Mouse (Mus musculus) left cerebral cortex, adult 18-20 months (tissue): ENCODE measurements around the gene Sgsm3. TPM values are rescaled to one million over a fixed set of nuclear protein-coding genes. Genes with fewer than 3 reads are reported as not detected.

Experiments
- DNase-seq, 2 experiments: peaks; one replicate each; pipeline ENCODE4 v3.0.0; 2021 to 2022; ENCODE audit warnings: low spot score in 2 of 2, mixed read lengths in 1 of 2
- total RNA-seq, 2 experiments: library from RNA; stranded (reverse); gene quantifications; 2 replicates each; pipeline ENCODE4 v1.2.3; 2021

Sgsm3 gene
- total RNA-seq, 2 experiments from 2014 or later: 93.3 to 99.9 TPM

DNA sequence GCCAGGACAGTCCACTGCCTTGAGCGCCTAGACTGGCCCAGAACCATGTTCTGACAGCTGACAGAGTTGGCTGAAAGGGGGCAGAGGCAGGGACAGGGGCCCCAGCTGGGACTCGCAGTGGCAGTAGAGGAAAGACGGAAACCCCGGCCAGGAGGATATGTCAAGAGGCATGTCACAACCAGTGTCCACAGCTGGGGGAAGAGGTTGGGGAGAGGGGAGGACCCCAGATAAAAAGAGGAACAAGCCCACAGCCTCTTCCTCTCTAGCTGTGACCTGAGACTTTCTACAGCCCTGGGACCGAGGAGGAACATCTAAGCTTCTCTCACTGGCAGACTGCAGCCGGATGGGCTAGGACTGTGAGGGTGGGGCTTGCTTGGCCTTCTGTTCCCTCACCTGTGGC, 43.8 kb downstream of the Sgsm3 start:
- no peak for DNase-seq

DNA sequence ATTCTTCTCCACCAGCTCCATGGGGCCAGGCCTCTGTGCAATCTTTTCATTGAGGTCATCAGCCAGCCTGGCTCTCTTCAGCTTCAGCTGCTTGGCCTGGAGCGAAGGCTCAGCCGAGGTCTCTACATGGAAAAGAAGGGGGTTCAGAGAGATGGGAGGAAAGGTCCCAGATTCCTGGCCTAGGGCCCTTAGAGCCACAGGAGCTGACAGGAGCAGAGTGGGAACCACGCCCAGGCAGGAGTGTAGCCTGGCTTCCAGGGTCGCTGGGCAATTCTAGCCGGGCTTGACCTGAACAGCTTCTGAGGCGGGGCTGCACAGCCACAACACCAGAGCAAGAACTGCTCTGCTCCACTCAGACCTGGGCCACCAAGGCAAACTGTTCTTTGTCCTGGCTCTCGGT, 44.9 kb downstream of the Sgsm3 start:
- DNase-seq: no peak

DNA sequence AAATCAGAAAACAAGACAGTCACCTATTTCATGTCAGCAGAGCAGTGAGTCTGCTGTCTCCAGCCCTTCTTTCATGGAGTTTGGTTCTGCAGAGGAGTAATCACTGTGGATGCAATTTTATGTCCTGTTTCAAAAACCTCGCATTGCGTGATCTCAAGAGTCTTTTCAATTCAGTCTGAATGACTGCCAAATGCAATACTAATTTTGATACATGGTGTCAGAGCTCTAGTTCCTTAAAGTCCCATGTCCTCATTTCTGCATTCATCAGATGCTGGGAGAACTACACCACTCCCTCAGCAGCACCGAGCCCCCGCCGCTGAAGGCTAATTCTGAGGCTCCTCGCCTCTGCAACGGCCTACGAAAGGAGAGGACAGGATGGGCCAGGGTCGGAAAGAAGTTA, 46.3 kb downstream of the Sgsm3 start:
- DNase-seq: peak in 1 of 2 experiments; percentile 47

DNA sequence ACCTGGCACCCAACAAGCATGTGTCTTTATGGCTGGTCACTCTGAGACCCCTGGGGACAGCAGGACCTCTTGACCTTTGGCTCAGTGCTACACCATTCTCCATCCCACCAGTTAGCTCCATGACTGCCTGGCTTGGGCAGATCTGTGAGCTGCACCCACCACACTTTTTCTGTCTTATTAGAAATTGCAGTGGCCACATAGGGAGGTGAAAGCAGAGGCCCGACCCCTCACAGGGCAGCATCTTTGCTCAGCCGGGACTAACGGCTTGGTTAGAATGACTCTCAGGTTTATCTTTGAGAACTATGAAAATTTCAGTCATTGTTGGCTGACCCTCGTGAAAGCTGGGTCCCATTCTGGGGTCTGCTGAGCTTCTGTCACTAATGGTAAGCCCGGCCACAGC, 49.3 kb downstream of the Sgsm3 start:
- DNase-seq: no peak

DNA sequence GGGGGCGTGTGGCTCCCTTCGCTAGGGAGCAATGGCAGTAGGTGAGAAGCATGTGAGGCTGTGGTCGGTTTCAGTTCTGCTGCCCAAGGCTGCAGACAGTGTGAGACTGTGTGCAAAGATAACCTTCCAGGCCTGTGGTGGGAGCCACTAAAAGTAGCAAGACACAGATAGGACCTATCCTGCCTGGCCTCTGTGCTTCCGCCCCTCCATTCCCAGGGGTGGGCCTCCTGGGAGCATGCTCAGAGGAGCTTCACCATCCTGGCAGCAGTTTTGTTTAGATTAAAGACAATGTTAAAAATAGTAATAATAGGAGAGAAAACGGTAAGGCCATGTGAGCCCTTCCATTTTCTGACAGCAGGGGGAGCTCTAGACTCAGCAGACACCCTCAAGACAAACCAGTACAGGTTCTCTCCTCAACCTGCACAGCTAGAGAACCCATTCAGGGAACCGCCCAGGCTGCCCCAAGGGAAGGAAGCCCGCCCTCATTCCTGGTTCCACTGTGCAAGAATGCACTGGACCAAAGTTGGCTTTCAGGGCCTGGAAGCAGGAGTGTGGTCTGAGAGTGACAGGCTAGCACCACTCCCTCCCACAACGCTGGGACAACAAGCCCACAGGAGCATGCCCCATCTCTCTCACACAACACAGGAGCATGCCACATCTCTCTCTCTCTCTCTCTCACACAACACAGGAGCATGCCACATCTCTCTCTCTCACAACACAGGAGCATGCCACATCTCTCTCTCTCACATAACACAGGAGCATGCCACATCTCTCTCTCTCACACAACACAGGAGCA, 50.0 kb downstream of the Sgsm3 start:
- peak; percentile 82 for DNase-seq

DNA sequence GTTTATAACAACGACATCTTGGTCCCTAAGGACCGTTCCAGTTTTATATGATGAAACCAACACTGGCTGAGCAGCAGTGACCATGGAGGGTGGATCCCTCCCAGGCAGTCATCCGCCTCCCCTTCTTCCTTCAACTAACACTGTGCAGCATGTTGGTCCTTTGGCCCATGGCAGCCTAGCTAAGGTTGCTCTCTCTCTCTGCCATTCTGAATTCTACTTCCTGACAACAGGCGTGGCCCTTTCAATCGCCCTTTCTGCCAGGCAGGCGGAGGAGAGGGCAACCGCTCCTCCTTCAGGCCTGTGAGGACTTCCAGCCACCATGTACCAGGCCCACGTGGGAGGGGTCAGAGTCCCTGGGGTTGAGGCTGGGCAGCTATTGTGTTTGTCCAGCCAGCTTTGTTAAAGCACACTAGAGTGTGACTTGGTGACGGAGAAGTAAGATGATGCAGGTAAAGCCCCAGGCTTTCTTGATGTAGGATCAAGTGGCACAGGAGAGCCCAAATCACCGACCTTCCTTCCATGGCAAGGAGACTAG, 53.4 kb downstream of the Sgsm3 start:
- DNase-seq: no peak

DNA sequence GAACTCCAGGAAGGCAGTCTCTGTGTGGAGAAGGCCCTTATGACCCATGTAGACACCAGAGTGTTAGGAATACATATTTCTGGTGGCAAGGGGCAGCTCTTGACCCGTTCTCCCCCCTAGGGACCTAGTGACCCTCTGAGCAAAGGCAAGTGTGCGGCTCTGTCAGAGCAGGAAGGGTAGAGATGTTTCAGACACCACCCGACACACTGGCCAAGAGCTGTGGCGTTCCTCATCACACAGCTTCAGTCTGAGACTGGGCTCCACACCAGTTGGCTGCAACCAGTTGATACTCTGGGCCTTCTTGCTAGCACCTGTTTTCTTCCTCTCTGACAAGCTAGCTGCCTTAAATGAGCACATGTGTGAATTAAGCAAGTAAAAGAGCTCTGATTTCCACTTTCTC, 54.0 kb downstream of the Sgsm3 start:
- DNase-seq: no peak

DNA sequence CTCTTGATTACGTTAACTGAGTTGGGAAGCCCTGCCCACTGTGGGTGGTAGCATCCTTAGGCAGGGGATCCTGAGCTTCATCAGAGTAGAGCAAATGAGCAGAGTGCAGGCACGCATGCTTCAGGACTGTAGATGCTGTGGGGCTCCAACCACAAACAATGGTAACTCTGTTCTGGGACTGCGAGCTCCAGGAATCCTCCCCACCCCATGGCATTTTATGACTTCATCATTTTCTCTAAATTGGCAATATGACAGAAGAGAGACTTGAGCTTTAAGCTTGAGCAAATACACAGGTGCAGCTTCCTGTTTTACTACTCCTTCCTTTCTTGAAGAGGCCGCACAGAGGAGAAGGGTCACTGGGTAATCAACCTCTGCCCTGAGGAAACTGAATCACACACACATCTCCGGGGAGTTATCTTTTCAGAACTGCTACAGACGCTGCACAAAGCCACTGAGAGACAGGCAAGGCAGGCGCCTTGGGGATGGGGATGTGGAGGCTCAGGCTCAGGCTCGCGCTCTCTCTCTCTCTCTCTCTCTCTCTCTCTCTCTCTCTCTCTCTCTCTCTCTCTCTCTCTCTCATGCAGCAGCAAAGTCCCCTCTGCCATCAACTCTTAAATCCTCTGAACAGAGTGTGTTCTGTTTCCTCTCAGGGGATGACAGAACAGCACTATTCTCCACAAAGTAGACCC, 55.5 kb downstream of the Sgsm3 start:
- DNase-seq: no peak

DNA sequence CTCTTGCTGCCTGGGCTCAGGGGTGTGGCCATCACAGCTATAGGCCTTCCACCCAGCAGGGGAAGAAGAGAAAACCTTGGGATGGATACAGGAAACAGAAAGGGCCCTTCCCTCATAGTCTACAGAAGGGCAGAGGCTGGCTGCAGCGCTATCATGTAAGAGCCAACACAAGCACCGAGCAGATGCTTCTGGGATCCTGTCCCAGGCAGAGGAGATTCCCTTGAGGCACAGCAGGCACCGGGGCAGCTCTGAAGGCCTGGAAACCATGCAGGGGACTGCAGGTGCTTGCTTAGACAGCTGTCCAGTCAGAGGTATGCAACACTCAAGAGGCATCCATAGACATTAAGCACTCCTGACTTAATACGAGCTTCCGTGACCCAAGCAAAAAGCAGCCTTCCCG, 56.6 kb downstream of the Sgsm3 start:
- DNase-seq: no peak

DNA sequence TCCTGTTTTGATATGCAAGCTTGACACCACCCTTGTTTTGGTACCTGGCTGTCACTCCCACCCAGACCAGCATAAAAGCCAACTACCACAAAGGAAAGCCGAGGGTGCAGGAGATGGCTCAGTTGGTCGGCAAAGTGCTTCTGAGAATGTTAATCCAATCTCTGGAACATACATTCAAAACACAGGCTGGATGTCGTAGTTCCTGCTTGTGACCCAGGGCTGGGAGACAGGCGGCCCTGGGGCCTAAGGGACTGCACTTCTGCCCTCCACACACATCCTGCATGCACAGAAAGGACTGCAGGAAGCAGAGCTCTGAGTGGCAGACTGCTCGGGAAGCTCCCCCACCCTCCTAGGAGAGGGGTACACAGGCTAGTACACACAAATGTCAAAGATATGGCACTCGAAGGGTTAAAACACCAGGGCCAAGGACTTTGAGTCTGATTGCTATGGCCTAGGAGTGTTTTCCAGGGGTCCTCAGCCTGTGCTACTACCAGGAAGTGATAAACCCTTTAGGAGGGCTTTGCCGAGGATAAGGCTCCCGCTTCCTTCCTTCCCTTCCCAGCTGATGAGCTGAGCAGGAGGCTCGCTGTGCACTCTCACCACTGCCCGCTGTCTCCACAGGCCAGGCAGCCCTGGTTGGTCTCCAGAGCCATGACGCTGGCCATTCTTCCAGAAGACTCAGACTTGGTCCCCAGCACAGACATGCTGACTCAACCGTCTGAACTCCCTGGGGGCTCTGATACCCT, 58.0 kb downstream of the Sgsm3 start:
- no peak for DNase-seq

DNA sequence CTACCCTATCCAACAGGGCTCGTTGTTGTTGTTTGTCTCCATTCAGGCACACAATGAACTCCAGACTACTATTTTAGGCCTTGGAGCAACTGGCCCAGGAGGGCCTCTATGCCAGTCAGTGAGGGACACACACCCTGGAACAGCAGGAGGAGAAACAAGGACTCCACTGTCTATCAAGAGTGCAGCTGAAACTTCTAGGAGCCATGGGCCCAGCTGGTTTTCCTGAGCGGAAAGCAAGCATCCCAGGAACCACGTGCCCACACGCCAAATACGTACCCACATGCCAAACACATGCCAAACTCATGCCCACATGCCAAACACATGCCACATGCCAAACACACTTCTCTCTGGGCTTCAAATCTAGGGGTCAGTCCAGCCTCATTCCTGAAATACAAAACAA, 60.9 kb downstream of the Sgsm3 start:
- no peak for DNase-seq

DNA sequence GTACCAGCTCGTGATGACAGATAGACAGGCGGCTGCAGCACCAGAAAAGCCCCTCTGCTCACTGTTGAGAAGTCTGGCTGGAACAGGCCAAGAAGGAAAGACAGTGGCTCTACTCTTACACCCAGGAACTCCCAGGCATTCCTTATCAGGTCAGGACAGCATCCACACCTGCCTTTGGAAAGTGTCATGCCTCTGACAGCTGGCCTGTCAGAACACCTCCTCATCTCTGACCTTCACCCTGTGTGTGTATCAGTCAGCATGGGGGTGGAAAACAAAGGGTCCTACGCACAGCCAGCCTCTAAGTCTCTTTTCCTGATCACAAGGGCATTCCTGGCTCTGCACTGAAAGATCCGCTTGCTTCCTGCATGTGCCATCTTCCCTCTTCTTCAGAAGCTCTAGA, 64.2 kb downstream of the Sgsm3 start:
- no peak for DNase-seq

DNA sequence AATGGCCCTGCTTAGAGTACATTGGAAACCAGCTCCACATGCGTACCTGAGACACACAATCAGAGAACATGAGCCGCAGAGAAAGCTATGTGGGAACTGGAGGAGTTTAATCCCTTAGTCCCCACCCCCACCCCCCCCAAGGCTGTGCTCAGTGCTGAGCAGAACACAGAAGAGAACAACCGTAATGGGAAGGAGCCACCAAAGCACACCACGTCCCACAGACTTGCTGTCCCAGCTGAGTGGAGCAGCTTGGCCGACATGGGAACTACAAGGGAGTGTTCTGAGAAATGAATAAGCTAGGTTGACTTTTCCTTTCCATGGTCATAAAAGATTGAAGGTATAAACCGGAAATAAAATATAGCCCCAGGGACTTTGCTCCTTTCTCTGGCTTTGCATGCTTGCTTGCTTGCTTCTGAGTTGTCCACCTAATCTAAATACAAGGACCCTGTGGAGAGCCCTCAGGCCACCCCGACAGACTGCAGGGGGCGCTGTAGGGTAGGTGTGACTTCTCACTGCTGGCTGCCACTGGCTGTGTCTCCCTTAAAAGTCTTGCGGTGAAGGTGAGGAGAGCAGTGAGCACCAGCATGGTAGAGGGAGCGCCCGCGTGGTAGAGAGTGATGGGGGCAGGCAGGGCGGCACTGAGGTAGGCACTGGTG, 64.8 kb downstream of the Sgsm3 start:
- no peak for DNase-seq

DNA sequence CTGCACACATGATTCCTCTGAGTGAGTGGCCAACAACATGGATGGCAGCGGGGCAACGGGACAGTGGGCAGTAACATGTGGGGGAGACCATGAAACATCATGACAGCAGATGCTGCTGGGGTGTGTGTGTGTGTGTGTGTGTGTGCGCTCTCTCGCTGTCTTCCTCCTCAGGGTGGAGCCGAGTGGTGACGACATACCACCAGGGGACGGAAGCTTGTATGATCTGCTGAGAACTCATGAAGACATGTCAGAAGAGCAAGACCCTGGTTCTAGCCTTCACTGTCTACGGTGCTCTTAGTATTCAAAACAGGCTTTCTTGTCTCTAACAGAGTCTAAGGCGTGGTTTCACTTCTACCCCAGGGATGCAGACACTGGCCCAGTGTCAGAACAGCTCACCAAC, 66.9 kb downstream of the Sgsm3 start:
- no peak for DNase-seq

DNA sequence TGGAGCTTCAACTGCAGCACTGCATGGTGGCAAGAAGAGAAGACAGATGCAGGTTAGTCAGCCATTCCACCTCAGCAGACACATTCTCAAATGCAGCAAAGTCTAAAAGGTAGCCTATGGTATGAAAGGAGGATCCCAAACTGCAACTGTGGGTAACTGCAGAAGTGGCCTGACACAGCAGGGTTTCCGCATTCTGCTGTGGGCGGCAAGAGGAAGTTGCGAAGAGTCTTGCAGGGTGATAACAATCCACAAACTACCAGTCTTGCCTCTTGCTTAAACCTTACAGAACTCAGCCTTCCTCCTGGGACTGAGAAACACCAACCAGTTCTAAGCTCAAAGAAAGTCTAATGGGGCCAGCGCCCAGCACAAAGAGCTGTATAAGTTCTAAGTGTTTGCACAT, 67.8 kb downstream of the Sgsm3 start:
- DNase-seq: no peak

DNA sequence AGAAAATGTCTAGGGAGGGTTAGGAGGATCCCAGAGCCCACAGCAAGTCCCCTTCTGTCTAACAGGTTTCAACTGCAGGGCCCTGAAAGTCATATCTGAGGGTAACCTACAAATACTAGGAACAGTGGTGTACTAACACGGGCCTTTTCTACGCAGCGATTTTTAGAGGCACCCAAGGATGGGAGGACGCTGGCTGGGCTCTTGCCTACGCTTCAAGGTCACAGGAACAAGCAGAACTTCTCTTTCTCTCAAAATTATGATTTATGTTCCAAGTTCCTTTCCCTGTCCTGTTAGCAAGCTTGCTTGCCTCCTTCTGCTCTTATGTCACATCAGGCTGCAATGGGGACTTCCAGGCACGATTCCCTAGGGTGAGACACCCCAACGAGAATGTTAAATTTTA, 68.5 kb downstream of the Sgsm3 start:
- DNase-seq: no peak

DNA sequence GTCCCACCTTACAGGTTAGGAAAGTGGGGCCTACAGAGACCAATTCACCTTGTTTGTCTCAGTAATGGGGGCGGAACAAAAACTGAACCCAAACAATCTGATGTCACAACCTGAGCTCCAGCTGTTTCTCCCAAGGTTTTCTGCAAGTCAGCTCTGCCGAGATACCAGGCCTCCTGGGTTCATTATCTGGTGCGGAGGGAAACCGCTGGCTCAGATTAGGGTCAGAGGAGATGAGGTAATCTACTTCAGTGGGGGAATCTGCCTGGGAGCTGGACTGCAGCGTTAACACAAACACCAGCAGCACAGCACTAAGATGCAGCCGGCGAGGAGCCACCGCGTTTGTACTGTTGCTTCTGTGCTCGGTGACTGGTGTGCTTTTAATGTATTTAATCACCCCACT, 69.9 kb downstream of the Sgsm3 start:
- no peak for DNase-seq

DNA sequence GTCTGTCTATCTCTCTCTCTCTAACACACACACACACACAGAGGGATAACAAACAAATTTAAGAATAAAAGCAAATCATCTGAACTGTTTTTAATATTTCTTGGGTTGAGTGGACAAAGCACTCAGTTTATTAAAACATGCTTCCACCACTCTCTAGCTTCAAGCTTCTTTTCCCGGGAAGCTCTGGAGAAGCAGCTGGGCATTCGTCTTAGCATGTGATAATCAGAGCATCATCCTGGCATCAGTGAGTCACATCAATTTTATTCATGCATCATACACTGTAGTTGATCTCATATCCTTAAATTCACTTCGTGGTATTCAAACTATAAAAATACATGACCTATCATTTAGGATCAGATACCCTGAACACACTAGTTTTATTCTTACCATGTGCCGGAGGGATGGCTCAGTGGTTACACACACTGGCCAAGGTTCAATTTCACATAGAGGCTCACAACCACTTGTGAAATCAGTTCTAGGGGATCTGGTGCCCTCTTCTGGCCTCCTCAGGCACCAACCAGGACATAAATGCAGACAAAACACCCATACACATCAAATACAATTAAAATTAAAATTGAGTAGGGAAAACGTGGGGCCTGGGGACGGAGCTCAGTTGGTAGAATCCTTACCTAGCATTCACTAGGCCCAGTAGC, 72.0 kb downstream of the Sgsm3 start:
- DNase-seq: no peak

DNA sequence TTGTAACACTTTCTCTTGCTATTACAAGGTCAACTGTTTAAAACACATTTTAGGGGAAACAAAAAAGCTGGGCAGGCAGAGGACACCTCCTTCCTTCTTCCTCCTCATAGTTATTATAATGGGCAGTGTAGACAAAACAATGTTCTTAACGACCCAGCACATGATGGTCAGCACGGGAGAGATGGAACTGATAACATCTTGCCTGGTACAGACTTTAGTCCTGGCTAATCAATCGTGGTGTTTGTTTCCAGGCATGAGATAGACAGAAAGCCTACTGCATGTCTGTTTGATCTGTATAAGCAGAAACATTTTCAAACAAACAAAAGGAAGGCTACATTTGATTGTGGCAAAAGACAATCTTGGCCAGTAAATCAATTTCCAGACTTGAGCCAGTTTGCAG, 72.9 kb downstream of the Sgsm3 start:
- no peak for DNase-seq

DNA sequence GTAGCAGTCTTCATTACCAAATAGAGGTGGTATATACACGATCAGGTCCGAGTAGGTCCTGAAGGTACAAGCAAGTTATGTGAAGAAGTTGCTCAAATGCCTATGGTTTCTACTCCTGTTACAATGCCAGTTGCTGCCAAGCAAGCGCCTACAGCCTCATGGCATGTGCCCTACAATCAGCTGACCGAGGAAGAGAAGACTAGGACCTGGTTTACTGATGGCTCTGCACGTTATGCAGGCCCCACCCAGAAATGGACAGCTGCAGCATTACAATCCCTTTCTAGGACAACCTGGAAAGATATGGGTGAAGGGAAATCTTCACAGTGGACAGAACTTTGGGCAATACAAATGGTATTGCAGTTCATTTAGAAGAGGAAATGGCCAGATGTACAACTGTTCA, 74.9 kb downstream of the Sgsm3 start:
- DNase-seq: no peak

DNA sequence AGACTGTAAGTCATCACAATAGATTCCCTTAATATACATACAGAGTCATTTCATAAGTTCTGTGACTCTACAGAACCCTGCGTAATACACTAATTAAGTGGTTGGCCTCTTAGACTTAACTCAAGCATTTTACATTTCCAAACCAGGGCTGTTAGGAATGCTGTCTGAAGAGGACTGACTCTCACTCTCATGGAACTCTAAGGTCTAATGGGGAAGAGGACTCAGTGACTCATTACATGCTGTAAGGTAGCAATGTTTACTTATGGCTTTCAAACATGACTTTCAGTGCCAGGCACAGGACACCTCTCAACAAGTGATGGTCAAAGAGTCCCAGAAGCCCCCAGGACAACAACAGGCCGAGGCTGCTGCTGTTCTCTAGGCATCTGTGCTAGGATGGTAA, 77.9 kb downstream of the Sgsm3 start:
- no peak for DNase-seq
